Comparison of ENCODE assay signal across 13 mouse cellular contexts in genomic region chr17:30261983-30262340, GRCm38 (mm10).
A peak's percentile ranks its signal among the peaks of the same experiment; 100 is the strongest.
DNase-seq lines count a peak whose midpoint lies in the region; ATAC-seq lines count a peak whose summit lies in the region.
"Had no signal": no experiment of that assay in that cellular context is flagged by ENCODE, and none has a peak within 500 bp of the region (broad histone marks: within the 10 kb centered on the region; RNA-seq: fewer than 3 reads in every experiment).

No protein-coding gene starts in this region.

- H3K4me3 ChIP-seq in heart, embryonic 15.5 days = no peak overlapping the region
- no peak overlapping the region for H3K4me3 ChIP-seq in midbrain, embryonic 14.5 days (replicated peaks; ENCODE audit: low read depth, low read length)
- H3K4me3 ChIP-seq in midbrain, embryonic 16.5 days (ENCODE audit: low read depth, low read length) = no peak overlapping the region
- no peak overlapping the region for H3K4me3 ChIP-seq in hindbrain, embryonic 13.5 days
- H3K4me3 ChIP-seq in stomach, embryonic 16.5 days (replicated peaks; ENCODE audit: low read length) = no peak overlapping the region
- H3K4me3 ChIP-seq: heart, adult 2 months; liver, embryonic 15.5 days; megakaryocyte, embryonic 14.5 days had no signal

- no peaks in the 10 kb centered on the region for H3K27me3 ChIP-seq in heart, embryonic 15.5 days
- H3K27me3 ChIP-seq in midbrain, embryonic 14.5 days (ENCODE audit: control insufficient read depth, insufficient read depth, low read length) = no peaks in the 10 kb centered on the region
- no peaks in the 10 kb centered on the region for H3K27me3 ChIP-seq in midbrain, embryonic 16.5 days (ENCODE audit: control insufficient read depth, insufficient read depth, low read depth, low read length)
- no peaks in the 10 kb centered on the region for H3K27me3 ChIP-seq in hindbrain, embryonic 13.5 days
- H3K27me3 ChIP-seq in stomach, embryonic 16.5 days (ENCODE audit: control insufficient read depth, insufficient read depth, low read length) = no peaks in the 10 kb centered on the region
- H3K27me3 ChIP-seq: liver, embryonic 15.5 days; megakaryocyte, embryonic 14.5 days had no signal

- 0 out of 2 replicates have a peak overlapping the region, but pooled peaks have one; percentile 6 for H3K27ac ChIP-seq in heart, embryonic 15.5 days
- peak overlapping the region; percentile 26; the same call in 1 of the 2 replicates for H3K27ac ChIP-seq in midbrain, embryonic 14.5 days (replicated peaks; ENCODE audit: low read depth, low read length)
- H3K27ac ChIP-seq in midbrain, embryonic 16.5 days (ENCODE audit: low read length) = no peak overlapping the region
- peak overlapping the region; percentile 66 for H3K27ac ChIP-seq in hindbrain, embryonic 13.5 days
- peak overlapping the region; percentile 58 for H3K27ac ChIP-seq in stomach, embryonic 16.5 days (ENCODE audit: low read length)
- H3K27ac ChIP-seq: heart, adult 2 months; liver, embryonic 15.5 days had no signal

- no peak overlapping the region for H3K4me2 ChIP-seq in heart, embryonic 15.5 days
- no peak overlapping the region for H3K4me2 ChIP-seq in midbrain, embryonic 14.5 days (ENCODE audit: low read length)
- no peak overlapping the region for H3K4me2 ChIP-seq in midbrain, embryonic 16.5 days (ENCODE audit: low read length)
- no peak overlapping the region for H3K4me2 ChIP-seq in hindbrain, embryonic 13.5 days
- no peak overlapping the region for H3K4me2 ChIP-seq in stomach, embryonic 16.5 days (ENCODE audit: low read depth, low read length)
- H3K4me2 ChIP-seq: liver, embryonic 15.5 days had no signal

- no peak for ATAC-seq in heart, embryonic 15.5 days (replicated peaks; ENCODE audit: insufficient number of reproducible peaks, insufficient read depth, low FRiP score, low read depth)
- ATAC-seq in midbrain, embryonic 14.5 days (ENCODE audit: low FRiP score, low TSS enrichment) = no peak
- no peak for ATAC-seq in midbrain, embryonic 16.5 days
- ATAC-seq in hindbrain, embryonic 13.5 days (ENCODE audit: low FRiP score) = no peak
- no peak; the same call in 1 of the 2 replicates for ATAC-seq in stomach, embryonic 16.5 days (ENCODE audit: insufficient read depth, low FRiP score)
- ATAC-seq: lung, postnatal 0 days had no signal

- no peaks in the 10 kb centered on the region for H3K9me3 ChIP-seq in heart, embryonic 15.5 days (replicated peaks)
- no peaks in the 10 kb centered on the region for H3K9me3 ChIP-seq in midbrain, embryonic 14.5 days (ENCODE audit: control insufficient read depth, low read length)
- no peaks in the 10 kb centered on the region for H3K9me3 ChIP-seq in midbrain, embryonic 16.5 days (replicated peaks; ENCODE audit: control insufficient read depth, low read length, poor library complexity, severe bottlenecking)
- no peaks in the 10 kb centered on the region for H3K9me3 ChIP-seq in hindbrain, embryonic 13.5 days
- no peaks in the 10 kb centered on the region for H3K9me3 ChIP-seq in stomach, embryonic 16.5 days (replicated peaks; ENCODE audit: control insufficient read depth, low read length)
- H3K9me3 ChIP-seq: liver, embryonic 15.5 days had no signal

- H3K9ac ChIP-seq in heart, embryonic 15.5 days = no peak overlapping the region
- no peak overlapping the region for H3K9ac ChIP-seq in midbrain, embryonic 14.5 days (replicated peaks; ENCODE audit: low read length)
- H3K9ac ChIP-seq in midbrain, embryonic 16.5 days (ENCODE audit: low read depth, low read length) = no peak overlapping the region
- H3K9ac ChIP-seq in hindbrain, embryonic 13.5 days = no peak overlapping the region
- 0 out of 2 replicates have a peak overlapping the region, but pooled peaks have one; percentile 2 for H3K9ac ChIP-seq in stomach, embryonic 16.5 days (ENCODE audit: low read length)
- H3K9ac ChIP-seq: liver, embryonic 15.5 days had no signal

- H3K36me3 ChIP-seq in heart, embryonic 15.5 days = no peaks in the 10 kb centered on the region
- 0 out of 2 replicates have a peak, but pooled peaks cover 1% of the 10 kb centered on the region for H3K36me3 ChIP-seq in midbrain, embryonic 14.5 days (ENCODE audit: control insufficient read depth, insufficient read depth, low read length)
- peaks cover 3% of the 10 kb centered on the region; the same call in 1 of the 2 replicates for H3K36me3 ChIP-seq in midbrain, embryonic 16.5 days (ENCODE audit: control insufficient read depth, insufficient read depth, low read length)
- no peaks in the 10 kb centered on the region for H3K36me3 ChIP-seq in hindbrain, embryonic 13.5 days
- H3K36me3 ChIP-seq in stomach, embryonic 16.5 days (ENCODE audit: control insufficient read depth, insufficient read depth, low read length) = no peaks in the 10 kb centered on the region
- H3K36me3 ChIP-seq: liver, embryonic 15.5 days had no signal

- H3K4me1 ChIP-seq in heart, embryonic 15.5 days (replicated peaks) = peaks cover 29% of the 10 kb centered on the region
- peaks cover 30% of the 10 kb centered on the region for H3K4me1 ChIP-seq in midbrain, embryonic 14.5 days (ENCODE audit: control insufficient read depth, insufficient read depth, low read length)
- peaks cover 10% of the 10 kb centered on the region for H3K4me1 ChIP-seq in midbrain, embryonic 16.5 days (ENCODE audit: control insufficient read depth, insufficient read depth, low read length)
- peaks cover 62% of the 10 kb centered on the region for H3K4me1 ChIP-seq in hindbrain, embryonic 13.5 days (replicated peaks)
- peaks cover 27% of the 10 kb centered on the region for H3K4me1 ChIP-seq in stomach, embryonic 16.5 days (ENCODE audit: control insufficient read depth, insufficient read depth, low read length)

- intact Hi-C loops in left cerebral cortex, postnatal 36 days (cut with DNase I) = no loop called here

- DNase-seq in heart, adult 8-10 months (ENCODE audit: low spot score) = no peak
- DNase-seq in midbrain, embryonic 14.5 days = no peak
- no peak for DNase-seq in left cerebral cortex, postnatal 36 days (ENCODE audit: low spot score in 2 of 2)
- no peak for DNase-seq in spleen, adult 18-20 months
- DNase-seq: cerebellum, adult 8-10 months; heart, adult 2 months had no signal

- 91% methylated on average over 3 of the region's 3 CpGs for WGBS in heart, embryonic 15.5 days
- 37% methylated on average over 3 of the region's 3 CpGs for WGBS in midbrain, embryonic 14.5 days
- 41% methylated on average over 3 of the region's 3 CpGs for WGBS in midbrain, embryonic 16.5 days
- 46% methylated on average over 3 of the region's 3 CpGs for WGBS in hindbrain, embryonic 13.5 days
- WGBS in stomach, embryonic 16.5 days = 83% methylated on average over 3 of the region's 3 CpGs
